Mouse (Mus musculus): ENCODE measurements around the gene Prps1l1.

DNA sequence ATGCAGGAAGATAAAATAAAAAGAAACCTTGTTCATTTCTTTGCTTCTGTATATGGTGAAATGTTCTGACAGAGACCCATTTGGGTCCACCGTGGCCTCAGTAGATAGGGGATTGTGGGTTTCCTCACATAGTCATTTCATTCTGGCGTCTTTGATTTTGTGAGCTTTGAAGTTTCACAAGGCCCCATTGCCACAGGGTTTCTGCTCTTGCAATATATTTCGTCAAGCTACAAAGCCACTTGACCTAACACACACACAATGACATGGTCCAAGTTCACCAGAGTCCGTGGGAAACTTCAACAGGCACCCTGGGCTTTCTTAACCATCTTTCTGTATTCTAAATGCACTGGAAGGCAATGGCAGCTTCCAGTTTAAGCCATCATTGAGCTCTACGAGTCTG lies 1.3 kb downstream of the Prps1l1 start:
- TF ChIP-seq POLR2A (IDR thresholded peaks at IDR 0.05; ENCODE audit: control insufficient read depth, low read depth, low read length) (no peak), CTCF (IDR thresholded peaks at IDR 0.05; ENCODE audit: control insufficient read depth, insufficient read depth, insufficient replicate concordance, low read depth, low read length) (no peak)

Data from testis, adult 2 months (tissue).